8 mouse cellular contexts compared by ENCODE assay signal in the genomic region with DNA sequence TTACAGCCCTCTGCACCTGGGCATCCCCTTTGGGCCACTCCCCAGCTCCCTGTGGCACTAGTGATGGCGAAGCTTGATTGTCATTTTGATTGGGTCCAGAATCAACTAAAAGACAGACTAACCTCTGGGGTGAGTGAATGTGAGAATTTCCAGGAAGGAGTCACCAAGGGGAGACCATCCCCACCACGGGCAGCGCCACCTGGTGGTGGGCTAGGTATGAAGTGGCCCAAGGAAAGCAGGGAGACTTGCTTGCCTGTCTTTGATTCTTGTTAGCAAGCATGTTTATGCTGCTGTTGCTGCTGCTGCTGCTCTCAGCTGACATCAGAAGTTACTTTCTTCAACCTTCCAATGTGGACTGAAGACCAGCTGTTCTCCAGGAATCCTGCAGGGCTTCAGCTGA.
A peak's percentile ranks its signal among the peaks of the same experiment; 100 is the strongest.
DNase-seq lines count a peak whose midpoint lies in the region; ATAC-seq and TF ChIP-seq lines count a peak whose summit lies in the region.

No protein-coding gene starts in this region.

- peak; percentile 70 for TF ChIP-seq CTCF in gastrocnemius, adult 2 months (IDR thresholded peaks at IDR 0.05)

- WGBS in hindbrain, embryonic 16.5 days, result 25% methylated on average over 3 of the region's 3 CpGs
- 12% methylated on average over 3 of the region's 3 CpGs for WGBS in midbrain, embryonic 16.5 days

- no peak overlapping the region for H3K4me3 ChIP-seq in gastrocnemius, adult 2 months
- no peak overlapping the region for H3K4me3 ChIP-seq in hindbrain, embryonic 16.5 days (ENCODE audit: low read length)
- no peak overlapping the region for H3K4me3 ChIP-seq in midbrain, embryonic 16.5 days (ENCODE audit: low read depth, low read length)

- H3K36me3 ChIP-seq in hindbrain, embryonic 16.5 days (ENCODE audit: control insufficient read depth, insufficient read depth, low read length), result no peaks in the 10 kb centered on the region
- no peaks in the 10 kb centered on the region for H3K36me3 ChIP-seq in midbrain, embryonic 16.5 days (ENCODE audit: control insufficient read depth, insufficient read depth, low read length)

- no peak for ATAC-seq in hindbrain, embryonic 16.5 days
- no peak for ATAC-seq in midbrain, embryonic 16.5 days
- no peak for ATAC-seq in frontal cortex, adult (ENCODE audit: low TSS enrichment)

- no peaks in the 10 kb centered on the region for H3K27me3 ChIP-seq in hindbrain, embryonic 16.5 days (replicated peaks; ENCODE audit: control insufficient read depth, insufficient read depth, low read length)
- no peaks in the 10 kb centered on the region for H3K27me3 ChIP-seq in midbrain, embryonic 16.5 days (ENCODE audit: control insufficient read depth, insufficient read depth, low read depth, low read length)

- no peak overlapping the region for H3K27ac ChIP-seq in gastrocnemius, adult 2 months
- H3K27ac ChIP-seq in hindbrain, embryonic 16.5 days (ENCODE audit: low read depth, low read length), result 0 out of 2 replicates have a peak overlapping the region, but pooled peaks have one; percentile 31
- H3K27ac ChIP-seq in midbrain, embryonic 16.5 days (ENCODE audit: low read length), result peak overlapping the region; percentile 40; the same call in 1 of the 2 replicates

- peak overlapping the region; percentile 17; the same call in 1 of the 2 replicates for H3K9ac ChIP-seq in hindbrain, embryonic 16.5 days (ENCODE audit: low read depth, low read length)
- no peak overlapping the region for H3K9ac ChIP-seq in midbrain, embryonic 16.5 days (ENCODE audit: low read depth, low read length)

- H3K9me3 ChIP-seq in hindbrain, embryonic 16.5 days (ENCODE audit: control insufficient read depth, low read length), result no peaks in the 10 kb centered on the region
- no peaks in the 10 kb centered on the region for H3K9me3 ChIP-seq in midbrain, embryonic 16.5 days (replicated peaks; ENCODE audit: control insufficient read depth, low read length, poor library complexity, severe bottlenecking)

- DNase-seq in gastrocnemius, adult 2 months, result peak; percentile 34
- no peak for DNase-seq in gastrocnemius, postnatal 25 days
- peak; percentile 30 for DNase-seq in 3T3-L1 (ENCODE audit: low read depth, low spot score)
- peak; percentile 84 for DNase-seq in ZHBTc4 (ENCODE audit: low read depth, low spot score)
- no peak for DNase-seq in frontal cortex, postnatal 36 days (ENCODE audit: low spot score in 2 of 2)

- H3K4me2 ChIP-seq in hindbrain, embryonic 16.5 days (ENCODE audit: low read length), result no peak overlapping the region
- no peak overlapping the region for H3K4me2 ChIP-seq in midbrain, embryonic 16.5 days (ENCODE audit: low read length)

- intact Hi-C loops in gastrocnemius, adult 2 months (cut with DNase I), result no loop called here

- peaks cover 31% of the 10 kb centered on the region for H3K4me1 ChIP-seq in hindbrain, embryonic 16.5 days (ENCODE audit: control insufficient read depth, insufficient read depth, low read depth, low read length)
- H3K4me1 ChIP-seq in midbrain, embryonic 16.5 days (ENCODE audit: control insufficient read depth, insufficient read depth, low read length), result peaks cover 31% of the 10 kb centered on the region

Comparison
In these comparisons a context has a peak if more than half of its experiments do, and no peak if none do; other contexts are left out.
1. DNase-seq: peak in gastrocnemius, adult 2 months (single experiment), 3T3-L1 (single experiment) and ZHBTc4 (single experiment); none in gastrocnemius, postnatal 25 days (single experiment) and frontal cortex, postnatal 36 days (0 of 2).